Mouse (Mus musculus): ENCODE data around the gene St6galnac6. TPM values are rescaled to one million over a fixed set of nuclear protein-coding genes. Genes with fewer than 3 reads are reported as not detected.
A peak's percentile ranks its signal among the peaks of the same experiment; 100 is the strongest.

Gene St6galnac6
- 10 to 100 TPM; 42.7 to 61.4 (median 51.8) TPM for total RNA-seq (2022)

DNA sequence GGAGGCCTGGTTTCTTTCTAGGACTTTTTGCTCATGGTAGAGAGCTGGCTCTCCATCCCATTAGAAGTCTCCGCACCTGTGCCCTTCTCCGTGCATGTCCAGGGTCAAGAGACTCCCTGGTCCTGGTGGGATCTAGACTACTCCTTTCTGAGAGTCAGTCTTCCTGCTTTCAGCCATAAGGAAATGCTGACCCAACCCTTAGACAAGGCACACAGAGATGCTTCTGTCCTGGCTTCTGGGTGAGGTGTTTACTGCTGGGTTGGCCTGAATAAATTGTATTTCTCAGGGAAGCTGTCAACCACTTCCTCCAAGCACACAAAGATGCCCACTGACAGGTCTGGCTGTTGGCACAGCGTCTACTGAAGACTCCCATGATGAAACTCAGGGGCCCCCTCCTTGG, at the start of gene St6galnac6:
St6galnac6 (plus strand) TSS at position 301 of the 400 bp plus-strand sequence.
- no peak for DNase-seq

DNA sequence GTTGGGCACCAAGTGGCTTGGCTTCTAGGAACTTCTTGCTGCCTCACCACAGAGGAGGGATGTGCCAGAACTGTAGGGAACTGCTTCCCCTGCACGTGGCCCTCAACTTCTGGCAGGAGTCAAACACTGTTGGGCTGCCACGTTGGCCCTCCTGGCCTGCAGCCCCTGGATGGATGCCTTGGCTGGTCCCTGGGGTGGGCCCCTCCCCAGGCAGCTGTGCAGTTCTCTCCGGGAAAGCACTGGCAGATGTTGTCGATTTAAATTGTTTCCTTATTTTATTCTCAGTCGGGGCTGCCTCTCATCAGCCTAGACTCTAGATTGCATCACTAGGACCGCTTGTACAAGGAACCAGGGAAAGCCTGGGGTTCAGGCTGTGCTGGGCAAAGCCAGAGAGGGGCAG, 49.7 kb upstream of the St6galnac6 start:
- no peak for DNase-seq

DNA sequence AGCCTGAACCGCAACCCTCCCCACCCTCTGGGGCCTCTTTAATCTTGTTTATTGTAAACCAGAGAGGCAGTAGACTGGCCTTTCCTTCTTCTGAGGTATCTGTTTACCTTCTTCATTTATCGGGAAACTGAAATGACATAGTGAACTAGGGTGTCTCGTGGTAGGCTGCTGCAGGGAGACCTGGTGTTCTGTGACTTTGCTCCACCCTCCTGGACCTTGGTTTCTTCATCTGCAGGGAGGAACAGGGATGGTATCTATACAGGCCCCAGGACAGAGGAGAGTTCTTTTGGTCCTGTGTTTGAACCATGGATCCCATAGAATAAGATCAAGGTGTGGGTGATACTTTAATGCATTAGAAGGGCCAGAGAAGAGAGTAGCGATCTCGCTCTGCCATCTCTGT, 48.3 kb upstream of the St6galnac6 start:
- DNase-seq: no peak

DNA sequence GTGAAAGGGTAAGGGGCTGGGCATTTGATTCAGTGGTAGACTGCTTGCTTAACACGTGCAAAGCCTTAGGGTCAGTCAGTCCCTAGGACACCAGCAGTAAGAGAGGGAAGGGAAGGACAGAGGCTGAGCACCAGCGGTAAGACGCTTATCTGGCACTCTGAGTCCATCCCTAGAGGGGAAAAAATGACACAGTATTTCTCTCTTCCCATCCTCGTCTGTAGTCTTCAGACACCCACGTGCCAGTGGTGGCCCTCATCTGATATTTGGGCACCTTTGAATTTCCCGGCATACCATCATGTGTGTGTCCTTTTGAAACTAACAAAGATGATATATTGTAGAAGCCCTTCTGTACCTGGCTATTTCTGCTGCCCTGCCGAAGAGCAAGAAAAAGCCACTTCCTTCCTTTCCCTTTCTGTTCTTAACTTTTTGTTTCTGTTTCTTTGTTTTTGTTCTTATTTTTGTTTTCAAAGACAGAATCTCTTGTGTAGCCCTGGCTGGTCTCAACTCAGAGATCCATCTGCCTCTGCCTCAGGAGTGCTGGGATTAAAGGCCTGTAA, 45.8 kb upstream of the St6galnac6 start:
- DNase-seq: no peak

DNA sequence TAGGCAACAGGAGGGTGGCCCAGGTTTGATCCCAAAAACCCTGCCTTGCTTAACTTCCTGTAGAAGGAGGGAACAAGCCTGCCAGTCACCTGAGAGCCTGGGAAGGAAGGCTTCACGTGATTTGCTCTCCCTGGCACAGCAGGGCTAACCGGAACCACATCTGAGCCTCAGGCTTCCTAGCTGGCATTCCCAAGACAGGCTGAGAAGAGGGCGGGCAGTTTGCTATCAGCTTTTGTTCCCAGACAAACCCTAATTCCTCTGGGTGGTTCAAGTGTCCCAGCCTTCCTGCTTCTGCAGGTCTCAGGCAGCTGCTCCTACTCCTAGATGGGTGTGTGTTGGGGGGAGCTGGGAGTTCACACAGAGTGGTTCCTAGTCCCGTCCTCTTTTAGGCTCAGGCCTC, 44.0 kb upstream of the St6galnac6 start:
- DNase-seq: no peak

DNA sequence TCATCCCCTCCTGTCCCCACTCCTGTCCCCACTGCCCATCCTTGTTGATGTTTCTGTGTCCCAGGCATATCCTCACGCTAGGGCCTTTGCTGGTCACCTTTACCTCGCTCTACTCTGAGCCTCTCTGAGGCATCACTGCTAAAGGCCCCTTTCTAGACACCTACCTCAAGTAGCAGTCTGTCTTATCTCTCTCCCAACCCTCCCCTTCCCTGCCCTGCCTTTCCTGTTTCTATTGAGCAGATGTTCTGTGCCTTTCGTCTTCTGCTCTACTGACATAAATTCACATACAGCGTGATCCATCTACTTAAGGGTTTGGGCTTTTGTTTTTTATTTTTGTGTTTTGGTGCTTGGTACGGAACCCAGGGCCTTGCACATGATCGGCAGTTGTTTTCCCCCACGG, 43.5 kb upstream of the St6galnac6 start:
- DNase-seq: no peak

DNA sequence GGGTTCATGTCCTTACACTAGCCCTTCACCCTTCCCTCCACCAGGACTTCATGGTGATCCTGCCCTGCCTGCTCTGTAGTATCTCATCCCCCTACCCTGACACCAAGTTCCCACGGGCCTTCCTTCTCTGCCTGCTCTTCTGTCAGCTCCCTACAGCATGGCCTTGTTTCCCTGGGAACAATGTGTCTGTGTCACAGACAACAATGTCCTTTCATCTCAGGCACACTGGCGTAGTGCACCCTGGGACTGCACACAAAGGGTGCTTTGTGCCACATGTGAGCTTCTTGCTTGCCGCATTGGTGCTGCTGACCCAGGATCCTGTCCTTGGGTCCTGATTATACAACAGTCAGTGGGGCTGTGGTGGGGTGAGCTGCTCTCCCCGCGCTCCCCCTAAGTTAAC, 39.9 kb upstream of the St6galnac6 start:
- no peak for DNase-seq

DNA sequence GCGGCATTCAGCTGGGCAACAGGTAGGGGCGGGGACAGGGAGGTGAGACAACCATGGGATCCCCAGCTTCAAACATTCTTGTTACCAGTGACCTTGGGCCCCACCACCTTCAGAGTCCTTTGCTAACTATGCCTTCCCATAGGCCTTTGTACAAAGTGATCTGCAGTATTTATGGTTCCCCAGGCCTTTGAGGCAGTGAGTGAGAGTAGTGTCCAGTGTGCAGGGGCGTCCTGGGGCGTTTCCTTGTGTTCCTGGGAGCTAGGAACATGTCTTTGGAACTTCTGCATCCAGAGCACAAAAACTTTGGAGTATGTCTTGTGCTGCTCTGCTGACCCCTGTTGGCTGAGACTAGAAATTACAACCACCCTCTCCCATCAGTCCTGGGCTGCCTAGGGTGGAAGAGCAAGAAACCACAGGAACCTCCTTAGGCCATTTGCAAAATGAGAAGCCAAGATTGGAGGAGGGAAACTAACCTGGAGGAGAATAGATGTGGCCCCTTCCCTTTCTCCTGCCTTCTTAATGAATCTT, 32.9 kb upstream of the St6galnac6 start:
- DNase-seq: no peak

DNA sequence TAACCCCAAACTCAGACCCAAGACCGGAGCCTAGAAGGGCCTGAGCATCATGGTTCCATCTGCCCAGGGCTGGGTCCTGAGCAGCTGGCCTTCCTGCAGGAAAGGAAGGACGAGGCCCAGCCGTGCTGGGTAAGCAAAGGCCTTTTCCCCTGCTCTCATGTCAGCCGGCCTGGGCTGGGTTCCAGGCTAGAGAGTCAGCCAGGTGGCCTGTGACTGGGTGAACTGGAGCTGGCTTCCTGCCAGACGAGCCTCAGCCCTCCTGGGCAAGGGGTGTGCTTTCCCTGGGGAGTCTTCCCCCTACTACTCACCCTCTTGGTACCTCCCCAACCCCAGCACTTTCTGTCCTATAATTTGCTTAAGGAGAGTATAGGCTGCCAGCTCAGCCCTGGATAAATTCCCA, 31.4 kb upstream of the St6galnac6 start:
- no peak for DNase-seq

DNA sequence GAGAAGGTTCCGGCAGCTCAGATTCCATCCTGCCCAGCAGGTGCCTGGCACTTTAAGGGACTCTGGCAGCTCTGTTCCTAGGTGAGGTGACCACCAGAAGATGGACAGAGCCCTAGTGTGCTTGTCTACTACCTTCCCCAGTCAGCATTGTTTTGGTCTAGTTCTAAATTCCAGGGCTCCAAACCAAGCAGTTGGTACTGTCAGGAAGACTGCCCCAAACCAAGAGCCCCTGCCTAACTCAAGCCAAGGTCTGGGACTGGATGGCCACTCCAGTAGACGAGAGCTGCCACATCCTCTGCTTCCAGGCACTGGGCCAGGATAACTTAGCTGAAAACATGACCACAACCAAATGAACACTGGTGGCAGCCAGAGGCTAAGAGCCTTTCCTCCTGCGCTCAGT, 30.6 kb upstream of the St6galnac6 start:
- no peak for DNase-seq

DNA sequence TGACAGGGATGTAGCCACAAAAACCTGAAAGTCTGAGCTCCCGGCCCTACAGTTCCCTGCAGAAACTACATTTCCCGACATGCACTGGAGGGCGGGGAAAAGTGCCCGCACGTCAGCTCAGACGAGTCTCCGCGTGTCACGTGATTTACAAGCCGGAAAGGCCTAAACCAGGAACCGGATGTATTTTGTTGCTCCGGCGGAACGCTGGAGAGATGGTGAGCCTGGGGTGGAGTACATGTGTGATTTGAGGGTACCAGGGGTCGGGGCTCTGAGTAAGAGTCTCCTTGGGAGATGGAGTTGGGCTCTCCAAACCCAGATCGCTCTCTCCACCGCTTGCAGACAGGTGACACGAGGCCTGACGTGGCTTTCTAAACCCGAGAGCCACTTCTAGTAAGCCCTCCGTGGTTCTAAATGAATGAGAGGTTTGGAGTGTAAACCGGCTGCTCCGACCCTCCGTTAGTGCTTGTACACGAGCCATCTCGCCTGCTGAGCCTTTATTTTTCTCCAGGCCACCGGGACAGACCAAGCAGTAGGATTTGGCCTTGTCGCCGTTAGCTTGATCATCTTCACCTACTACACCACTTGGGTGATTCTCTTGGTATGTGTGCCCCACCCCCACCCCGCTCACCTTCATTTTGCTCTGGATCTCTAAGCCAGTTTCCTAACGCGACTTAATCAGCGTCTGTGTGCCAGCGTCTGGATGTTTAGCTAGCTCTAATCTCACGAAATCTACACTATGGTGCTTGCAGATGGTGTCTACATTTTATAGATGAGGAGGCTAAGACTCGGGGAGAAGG, 28.6 kb upstream of the St6galnac6 start, which contains the start of gene Dpm2:
Dpm2 (plus strand) TSS at position 161 of the 797 bp plus-strand sequence.
- DNase-seq: peak; percentile 90

DNA sequence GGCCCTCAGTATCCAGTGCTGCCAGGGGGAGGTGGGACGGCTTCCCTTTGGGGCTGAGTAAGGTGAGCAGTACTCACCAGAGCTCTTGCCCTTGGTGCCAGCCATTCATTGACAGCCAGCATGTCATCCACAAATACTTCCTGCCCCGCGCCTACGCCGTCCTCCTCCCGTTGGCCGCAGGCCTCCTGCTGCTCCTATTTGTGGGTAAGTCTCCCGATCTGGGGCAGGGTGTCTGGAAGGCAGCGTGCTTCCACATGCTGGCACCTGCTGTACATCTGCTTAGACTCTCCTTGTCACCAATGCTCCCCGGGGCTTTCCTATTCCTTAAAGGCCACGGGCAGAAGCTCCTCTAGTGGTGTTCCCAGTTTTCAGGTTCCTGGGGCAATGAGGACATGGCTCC, 27.3 kb upstream of the St6galnac6 start:
- no peak for DNase-seq

DNA sequence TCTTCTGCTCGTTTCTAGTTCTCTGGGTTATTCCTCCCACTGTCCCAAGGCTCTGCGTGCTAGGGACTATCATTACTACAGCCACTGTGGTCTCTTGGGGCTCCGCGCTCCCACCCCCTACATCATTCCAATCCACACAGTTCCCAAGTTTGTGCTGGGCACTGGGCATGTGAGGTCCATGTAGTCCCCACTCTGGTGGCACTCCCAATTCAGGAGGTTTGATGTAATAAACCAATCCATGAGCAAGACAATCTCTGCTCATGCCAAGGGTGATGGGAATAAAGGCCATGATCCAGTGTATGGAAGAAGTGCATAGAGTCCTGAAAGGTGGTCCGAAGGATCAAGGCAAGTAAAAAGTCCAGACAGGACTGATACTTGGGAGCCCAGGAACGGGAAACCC, 25.0 kb upstream of the St6galnac6 start, which contains the start of gene Pip5kl1:
Pip5kl1 (plus strand) TSS at position 301 of the 400 bp plus-strand sequence.
- DNase-seq: no peak

DNA sequence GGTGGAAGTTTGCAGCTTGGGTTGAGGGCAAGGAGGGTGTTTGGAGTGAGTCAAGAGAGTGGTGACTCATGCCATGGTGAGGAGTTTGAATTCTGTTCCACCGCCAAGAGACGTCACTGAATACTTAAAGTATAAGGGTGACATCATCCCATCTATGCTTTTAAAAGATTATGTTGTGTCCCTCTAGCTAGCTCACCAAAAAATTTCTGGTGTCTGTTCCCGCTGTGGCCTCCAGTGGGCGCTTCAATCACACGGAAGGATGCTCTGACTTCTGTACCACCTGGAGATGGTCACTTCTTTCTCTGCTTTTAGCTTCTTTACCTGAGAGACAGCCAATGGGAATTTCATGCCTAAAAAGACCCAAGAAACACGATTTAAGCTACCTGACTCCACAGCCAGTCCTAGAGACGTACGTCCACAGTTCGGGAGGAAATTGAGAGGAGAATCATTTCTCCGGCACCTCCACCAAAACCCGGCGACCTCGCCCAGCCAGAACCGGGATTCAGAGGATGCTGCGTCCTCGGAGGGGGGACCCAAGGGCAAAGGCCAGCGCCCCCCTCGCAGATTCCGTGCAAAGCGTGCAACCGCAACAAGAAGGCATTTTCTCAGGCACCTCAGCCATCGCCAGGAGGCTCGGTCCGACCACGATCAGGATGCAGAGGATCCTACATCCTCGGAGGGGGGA, 24.5 kb upstream of the St6galnac6 start:
- DNase-seq: no peak

DNA sequence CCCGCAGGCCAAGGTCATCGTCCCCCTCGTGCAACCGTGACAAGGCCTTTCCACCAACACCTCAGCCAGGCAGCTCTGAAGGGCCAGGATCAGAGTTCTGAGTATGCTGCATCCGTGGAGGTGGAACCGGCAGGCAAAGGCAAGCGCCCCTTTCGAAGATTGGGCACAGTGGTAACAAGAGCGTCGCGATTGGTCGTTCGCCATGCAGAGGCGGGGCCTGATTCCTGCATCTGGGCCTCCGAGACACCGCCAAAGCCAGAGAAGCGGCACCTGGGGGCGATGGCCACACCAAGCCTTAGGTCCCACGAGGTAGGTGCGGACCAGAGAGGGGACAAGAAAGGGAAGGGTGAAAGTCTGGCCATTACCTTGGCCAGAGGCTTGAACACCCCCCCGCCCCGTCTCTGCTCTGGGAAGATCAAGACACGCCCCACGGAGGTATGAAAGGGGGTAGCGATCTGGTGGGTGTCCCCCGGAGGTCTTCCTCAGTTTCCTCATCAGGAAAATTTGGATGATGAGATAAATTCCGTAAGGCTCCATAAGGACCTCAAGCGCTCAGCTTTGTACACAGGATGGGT, 23.8 kb upstream of the St6galnac6 start, which contains the start of gene 9430097D07Rik:
9430097D07Rik (minus strand) TSS at position 99 of the 575 bp plus-strand sequence.
- no peak for DNase-seq

DNA sequence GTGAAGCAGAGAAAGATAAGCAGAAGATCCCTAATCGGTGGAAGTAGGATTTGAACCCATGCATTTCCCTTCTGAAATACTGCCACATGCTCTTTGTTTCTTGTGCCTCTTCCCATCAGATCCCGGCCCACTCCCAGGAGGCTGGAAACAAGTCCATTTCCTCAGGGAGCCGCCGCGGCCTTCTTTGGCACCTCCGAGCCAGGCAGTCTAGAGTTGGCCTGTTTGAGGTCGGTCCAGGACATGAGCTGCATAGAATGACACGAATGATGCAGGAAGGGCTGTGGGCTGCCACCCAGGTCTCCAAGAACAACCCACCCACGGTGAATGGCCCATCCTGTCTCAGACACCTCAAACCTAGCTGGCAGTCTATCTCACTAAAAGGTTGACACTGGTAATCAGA, 23.0 kb upstream of the St6galnac6 start:
- DNase-seq: no peak

DNA sequence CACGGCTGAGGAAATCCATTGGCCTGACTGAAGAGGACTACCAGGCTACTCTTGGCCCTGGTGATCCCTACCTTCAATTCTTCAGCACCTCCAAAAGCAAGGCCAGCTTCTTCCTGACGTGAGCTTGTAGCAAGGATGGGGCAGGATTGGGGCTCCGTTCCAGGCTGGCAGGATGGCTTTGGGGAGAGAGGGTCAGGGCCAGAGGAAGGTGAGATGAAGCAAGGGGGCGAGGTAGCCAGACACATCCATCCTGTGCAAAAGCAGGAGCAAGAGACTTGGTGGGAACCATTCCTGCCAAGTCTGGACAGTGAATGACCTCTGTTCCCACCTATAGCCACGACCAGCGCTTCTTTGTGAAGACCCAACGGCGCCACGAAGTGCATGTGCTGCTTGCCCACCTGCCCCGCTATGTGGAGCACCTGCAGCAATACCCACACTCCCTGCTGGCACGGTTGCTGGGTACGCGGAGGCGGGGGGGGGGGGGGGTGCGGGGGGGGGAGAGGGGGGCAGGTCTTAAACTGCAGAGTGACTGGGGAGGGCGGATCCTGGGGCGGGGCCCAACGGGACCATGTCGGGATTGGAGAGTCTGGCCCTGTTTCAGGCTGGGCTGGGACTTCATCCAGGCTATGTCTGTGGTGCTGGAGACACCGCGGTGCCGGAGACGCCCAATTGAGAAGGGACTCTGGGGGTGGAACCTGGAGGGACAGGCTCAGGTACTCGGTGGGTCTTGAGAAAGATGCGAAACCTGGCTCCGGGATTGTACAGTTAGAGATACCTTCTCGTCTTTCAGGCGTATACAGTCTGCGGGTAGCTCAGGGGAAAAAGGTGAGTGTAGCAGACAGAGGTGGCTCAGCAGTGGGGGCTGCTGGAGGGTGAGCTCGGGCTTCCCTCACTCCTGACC, 21.1 kb upstream of the St6galnac6 start:
- DNase-seq: no peak

DNA sequence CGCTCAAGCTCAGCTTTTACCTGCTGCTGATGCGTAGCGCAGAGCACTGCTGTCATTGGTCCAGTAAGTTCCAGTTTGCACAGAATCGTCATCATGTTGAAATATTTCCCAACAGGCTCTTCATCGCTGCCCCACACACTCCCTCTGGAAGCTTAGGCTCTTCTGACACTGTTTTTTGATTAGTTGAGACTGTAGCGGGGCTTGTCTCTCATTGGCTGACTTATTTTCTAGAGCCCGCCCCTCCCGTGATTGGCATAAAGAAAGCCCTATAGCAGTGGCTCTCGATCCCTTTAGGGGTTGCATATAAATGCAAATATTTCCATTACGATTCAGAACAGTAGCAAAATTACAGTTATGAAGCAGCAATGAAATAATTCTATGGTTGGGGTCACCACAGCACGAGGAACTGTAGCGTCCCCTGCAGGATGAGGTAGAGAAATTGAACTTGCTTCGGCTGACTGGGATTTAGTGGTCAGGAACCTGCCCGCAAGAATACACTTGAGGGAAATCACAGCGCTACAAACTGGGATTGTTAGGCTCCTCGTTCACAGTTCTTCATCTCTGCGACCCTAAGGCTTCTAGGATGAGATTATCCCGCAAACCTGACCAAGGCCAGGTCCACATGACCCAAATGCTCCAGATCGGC, 17.9 kb upstream of the St6galnac6 start:
- no peak for DNase-seq

DNA sequence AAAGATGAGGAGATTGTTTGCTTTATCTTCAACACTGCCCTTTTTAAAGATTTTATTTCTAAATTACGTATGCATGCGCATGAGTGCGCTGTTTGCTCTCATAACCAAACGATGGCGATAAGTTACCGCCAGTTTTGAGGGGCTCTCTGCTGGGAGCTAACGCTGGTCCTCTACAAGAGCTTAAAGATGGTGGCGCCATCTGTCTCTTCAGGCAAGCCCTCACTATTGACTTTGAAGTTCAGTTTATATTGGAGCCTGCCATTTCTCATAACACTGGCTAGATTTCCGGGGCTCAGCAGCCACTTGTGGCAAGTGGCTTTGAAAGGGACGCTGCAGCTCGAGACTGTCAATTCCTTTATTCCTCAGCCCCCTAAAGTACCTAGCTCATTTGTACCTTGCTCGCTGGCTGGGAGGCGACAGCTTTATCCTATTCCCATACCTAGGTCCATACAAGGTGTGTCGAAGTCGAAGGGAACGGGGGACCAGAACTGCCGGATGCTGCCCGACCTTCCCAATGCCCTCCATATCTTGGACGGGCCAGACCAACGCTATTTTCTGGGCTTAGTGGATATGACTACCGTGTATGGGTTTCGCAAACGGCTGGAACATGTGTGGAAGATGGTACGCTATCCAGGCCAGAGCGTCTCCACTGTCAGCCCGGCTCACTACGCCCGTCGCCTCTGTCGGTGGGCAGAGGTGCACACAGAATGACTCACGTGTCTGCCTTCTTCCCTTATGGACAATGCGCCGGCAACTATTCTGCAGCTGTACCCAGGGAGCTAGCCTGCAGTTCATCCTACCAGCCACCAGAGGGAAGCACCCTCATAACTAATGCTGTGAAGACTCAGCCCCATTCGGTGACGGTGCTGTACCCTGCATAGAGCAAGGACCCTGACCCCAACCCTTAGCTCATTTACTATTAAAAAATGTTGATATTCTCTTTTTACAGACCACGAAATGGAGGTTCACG, 16.4 kb upstream of the St6galnac6 start:
- DNase-seq: peak; percentile 67

DNA sequence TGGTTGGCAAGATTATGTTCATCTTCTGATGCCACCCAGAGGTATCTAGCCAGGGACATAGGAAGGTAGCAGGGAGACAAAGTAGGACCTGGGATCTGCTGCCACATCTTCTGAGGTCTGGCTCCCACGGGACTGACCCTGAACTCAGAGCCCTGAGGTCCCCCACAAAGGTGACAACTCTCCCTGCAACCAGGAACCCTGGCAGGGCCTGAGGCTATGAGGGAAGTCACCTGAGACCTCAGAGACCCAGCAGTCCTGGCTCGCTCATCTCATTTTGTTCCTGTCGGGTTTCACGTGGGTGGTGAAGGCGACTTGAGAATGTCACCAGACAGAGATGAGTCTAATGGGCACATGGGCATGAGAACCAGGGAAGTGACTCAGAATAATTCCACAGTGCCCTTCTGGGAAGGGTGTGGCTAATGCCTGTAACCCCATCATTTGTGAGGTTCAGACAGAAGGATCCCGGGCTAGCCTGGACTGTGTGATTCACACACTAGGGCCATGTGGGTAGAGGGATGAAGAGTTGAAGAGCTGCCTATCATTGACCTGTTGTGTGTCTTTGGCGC, 14.3 kb upstream of the St6galnac6 start:
- DNase-seq: no peak
